Mouse (Mus musculus): Measurements from ENCODE around the gene Sipa1l1.
"Not testable (repeated sequence)": the region's sequence is repeated elsewhere in the genome, so short reads cannot be mapped to it uniquely, and the experiment has no call there.

Sipa1l1 gene

GRCm38 (mm10) chr12:82472796-82473195 is 303.7 kb downstream of the Sipa1l1 start:
- in situ Hi-C loops (cut with MboI, MseI) = loop anchor here (5.0 to 25.0 kb wide), 2 partner anchors 460 to 680 kb away; no protein-coding TSS in a partner anchor

- in situ Hi-C loops (cut with MboI, MseI) = loop anchor here (5.0 to 25.0 kb wide), 2 partner anchors 461 to 681 kb away; no protein-coding TSS in a partner anchor
These were observed 304.1 kb downstream of the Sipa1l1 start for GRCm38 (mm10) chr12:82473238-82473637.

GRCm38 (mm10) chr12:82474409-82474808 is 305.3 kb downstream of the Sipa1l1 start:
- in situ Hi-C loops (cut with MboI, MseI) = loop anchor here (5.0 to 25.0 kb wide), 2 partner anchors 462 to 682 kb away; no protein-coding TSS in a partner anchor

GRCm38 (mm10) chr12:82476028-82476427 is 306.9 kb downstream of the Sipa1l1 start:
- in situ Hi-C loops (cut with MboI, MseI) = no loop called here

GRCm38 (mm10) chr12:82476580-82476979 is 307.5 kb downstream of the Sipa1l1 start:
- in situ Hi-C loops (cut with MboI, MseI) = no loop called here

- in situ Hi-C loops (cut with MboI, MseI) = no loop called here
These were observed 308.7 kb downstream of the Sipa1l1 start for GRCm38 (mm10) chr12:82477826-82478225.

GRCm38 (mm10) chr12:82478256-82478655 is 309.1 kb downstream of the Sipa1l1 start:
- in situ Hi-C loops (cut with MboI, MseI) = no loop called here

GRCm38 (mm10) chr12:82479393-82479792 is 310.3 kb downstream of the Sipa1l1 start:
- in situ Hi-C loops (cut with MboI, MseI) = no loop called here

- in situ Hi-C loops (cut with MboI, MseI) = loop anchor here (10.0 kb wide), 1 partner anchor 1014 kb away; no protein-coding TSS in a partner anchor
These were observed 311.3 kb downstream of the Sipa1l1 start for GRCm38 (mm10) chr12:82480425-82480824.

- in situ Hi-C loops (cut with MboI, MseI) = loop anchor here (10.0 kb wide), 1 partner anchor 1009 kb away; no protein-coding TSS in a partner anchor
These were observed 316.3 kb downstream of the Sipa1l1 start for GRCm38 (mm10) chr12:82485466-82485865.

- in situ Hi-C loops (cut with MboI, MseI) = loop anchor here (10.0 kb wide), 1 partner anchor 1008 kb away; no protein-coding TSS in a partner anchor
These were observed 317.9 kb downstream of the Sipa1l1 start for GRCm38 (mm10) chr12:82486829-82487560.

GRCm38 (mm10) chr12:82489093-82489492 is 320.0 kb downstream of the Sipa1l1 start:
- in situ Hi-C loops (cut with MboI, MseI) = loop anchor here (10.0 kb wide), 1 partner anchor 1006 kb away; no protein-coding TSS in a partner anchor

GRCm38 (mm10) chr12:82489621-82490020 is 320.5 kb downstream of the Sipa1l1 start:
- in situ Hi-C loops (cut with MboI, MseI) = loop anchor here (10.0 kb wide), 1 partner anchor 1005 kb away; no protein-coding TSS in a partner anchor

- in situ Hi-C loops (cut with MboI, MseI) = no loop called here
These were observed 323.3 kb downstream of the Sipa1l1 start for GRCm38 (mm10) chr12:82492456-82492855.

GRCm38 (mm10) chr12:82493260-82493659 is 324.1 kb downstream of the Sipa1l1 start:
- in situ Hi-C loops (cut with MboI, MseI) = not testable (repeated sequence)

- in situ Hi-C loops (cut with MboI, MseI) = no loop called here
These were observed 326.8 kb downstream of the Sipa1l1 start for GRCm38 (mm10) chr12:82495936-82496335.

- in situ Hi-C loops (cut with MboI, MseI) = no loop called here
These were observed 328.9 kb downstream of the Sipa1l1 start for GRCm38 (mm10) chr12:82497866-82498631.

GRCm38 (mm10) chr12:82498701-82499100 is 329.6 kb downstream of the Sipa1l1 start:
- in situ Hi-C loops (cut with MboI, MseI) = no loop called here

- in situ Hi-C loops (cut with MboI, MseI) = no loop called here
These were observed 330.6 kb downstream of the Sipa1l1 start for GRCm38 (mm10) chr12:82499731-82500130.
